Mouse (Mus musculus) hindlimb bud, embryonic 11.5 days (tissue): ENCODE results near the gene Dlk2.

Experiments used
- DNase-seq: peaks from one replicate; pipeline ENCODE4 v3.0.0-alpha.2; 2012; ENCODE audit warnings: low read depth, low spot score; ENCODE audit errors: extremely low spot score

The Dlk2 gene

DNA sequence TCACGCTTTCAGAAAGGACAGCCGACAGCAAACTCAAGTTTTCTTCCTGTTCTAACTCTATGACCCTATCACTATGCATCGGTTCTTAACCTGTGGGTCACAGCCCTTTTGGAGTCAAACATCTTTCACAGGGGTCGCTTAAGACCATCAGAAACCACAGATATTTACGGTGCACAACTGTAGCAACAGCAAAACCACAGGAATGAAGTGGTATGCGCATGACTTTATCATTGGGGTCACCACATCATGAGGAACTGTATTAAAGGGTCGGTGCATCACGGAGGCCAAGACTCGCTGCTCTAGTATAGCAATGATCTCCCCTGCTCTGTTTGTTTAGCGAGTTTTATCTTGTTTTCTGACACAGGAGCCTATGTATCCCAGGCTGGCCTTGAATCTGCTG is 18.6 kb downstream of the Dlk2 start:
- no peak for DNase-seq

GRCm38 (mm10) chr17:46320492-46320891 is 23.3 kb downstream of the Dlk2 start:
- no peak for DNase-seq

DNA sequence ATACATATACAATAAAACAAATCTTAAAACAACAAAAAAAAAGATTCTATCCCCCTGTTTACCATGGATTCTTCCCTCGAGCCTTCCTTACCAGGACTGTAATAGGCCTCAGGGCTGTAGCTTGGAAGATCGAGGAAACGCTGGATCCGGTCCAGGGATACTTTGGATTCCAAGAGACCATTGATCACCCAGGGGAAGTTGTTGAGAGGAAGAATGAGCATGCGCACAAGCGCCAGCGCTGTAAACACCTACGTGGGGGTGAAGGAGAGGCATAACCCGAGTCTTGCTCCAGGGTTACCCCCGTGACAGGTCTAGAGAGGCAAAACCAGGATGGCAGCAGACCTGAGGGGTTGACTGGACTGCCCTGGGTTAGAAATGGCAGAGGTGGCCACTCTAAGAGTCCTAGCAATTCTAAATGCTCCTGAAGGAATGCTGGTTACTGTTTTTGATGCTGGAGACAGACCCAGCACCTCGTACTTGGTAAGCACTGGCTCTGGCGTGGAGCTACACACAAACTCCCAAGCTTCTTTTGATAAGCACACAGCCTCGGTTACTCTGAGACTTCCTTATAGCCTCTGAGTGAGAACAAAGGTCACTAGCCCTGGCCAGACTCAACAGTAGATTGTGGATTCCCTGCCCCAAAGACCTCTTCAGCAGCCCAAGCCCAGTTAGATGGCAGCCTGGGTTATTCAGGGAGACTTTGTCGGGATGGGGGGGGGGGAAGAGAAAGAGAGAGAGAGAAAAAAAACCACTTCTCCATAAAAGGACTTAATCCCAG is 25.0 kb downstream of the Dlk2 start:
- DNase-seq: no peak

GRCm38 (mm10) chr17:46327413-46327905 is 30.2 kb downstream of the Dlk2 start:
- no peak for DNase-seq

- DNase-seq: peak; percentile 76
Measured at GRCm38 (mm10) chr17:46327906-46328534, 30.8 kb downstream of the Dlk2 start, which contains the start of gene Abcc10. Abcc10 (minus strand) TSS chr17:46328352.

DNA sequence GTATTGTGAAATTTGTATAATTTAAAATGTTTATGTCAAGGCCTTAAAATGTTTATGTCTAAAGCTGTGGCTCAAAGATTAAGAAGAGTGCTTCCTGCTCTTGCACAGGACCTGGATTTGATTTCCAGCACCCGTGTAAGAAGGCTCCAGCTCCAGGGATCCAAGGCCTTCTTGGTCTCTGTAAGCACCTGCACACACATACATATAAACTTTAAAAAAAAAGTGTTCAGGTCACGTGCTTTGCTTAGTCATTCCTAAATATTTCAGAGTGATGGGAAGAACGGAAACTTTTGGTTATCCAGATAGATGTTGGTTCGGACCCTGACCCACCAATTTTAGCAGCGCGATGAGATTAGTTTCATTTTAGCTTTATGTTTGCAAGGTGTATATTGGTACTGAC is 31.5 kb downstream of the Dlk2 start:
- no peak for DNase-seq

DNA sequence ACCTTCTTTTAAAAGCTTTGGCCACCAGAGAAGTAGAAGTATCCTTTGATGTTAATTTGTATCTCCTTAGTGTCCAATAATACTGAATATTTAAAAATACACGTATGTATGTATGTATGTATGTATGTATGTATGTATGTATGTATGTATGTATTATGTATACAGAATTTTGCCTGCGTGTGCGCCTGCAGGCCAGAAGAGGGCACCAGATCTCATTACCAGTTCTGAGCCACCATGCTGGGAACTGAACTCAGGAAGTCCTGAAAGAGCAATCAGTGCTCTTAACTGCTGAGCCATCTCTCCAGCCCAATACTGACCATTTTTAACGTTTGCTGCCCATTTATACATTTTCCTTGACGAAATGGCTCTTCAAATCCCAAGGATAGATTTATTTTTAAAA is 39.3 kb downstream of the Dlk2 start:
- no peak for DNase-seq

GRCm38 (mm10) chr17:46341208-46341607 is 44.0 kb downstream of the Dlk2 start:
- no peak for DNase-seq

- no peak for DNase-seq
Measured at GRCm38 (mm10) chr17:46351026-46351700, 53.9 kb downstream of the Dlk2 start.
